In genomic region chr11:119490861-119491689, GRCm38 (mm10) we compare ENCODE assay signal across 8 mouse cellular contexts. TPM values are rescaled to one million over a fixed set of nuclear protein-coding genes. Genes with fewer than 3 reads are reported as not detected.
DNase-seq lines count a peak whose midpoint lies in the region; ATAC-seq lines count a peak whose summit lies in the region.

TSS of gene Endov (plus strand) at chr11:119491347.

- peak within 1 kb of the TSS; percentile 81 for H3K4me3 ChIP-seq in hindbrain, embryonic 11.5 days (ENCODE audit: low read depth, low read length)

- H3K27me3 ChIP-seq in hindbrain, embryonic 11.5 days (ENCODE audit: control insufficient read depth, insufficient read depth, low read length) = no peaks in the 10 kb centered on the region

- 1% methylated on average over 66 of the region's 66 CpGs for WGBS in hindbrain, embryonic 11.5 days

- peak within 1 kb of the TSS; percentile 93 for H3K4me2 ChIP-seq in hindbrain, embryonic 11.5 days (replicated peaks; ENCODE audit: low read depth, low read length)

- H3K4me1 ChIP-seq in hindbrain, embryonic 11.5 days (replicated peaks; ENCODE audit: control insufficient read depth, insufficient read depth, low read length) = peaks cover 5% of the 10 kb centered on the region; the same call in 1 of the 2 replicates

- peak within 1 kb of the TSS; percentile 94 for H3K9ac ChIP-seq in hindbrain, embryonic 11.5 days (ENCODE audit: low read depth, low read length)

- H3K9me3 ChIP-seq in hindbrain, embryonic 11.5 days (ENCODE audit: control insufficient read depth, low read length) = no peaks in the 10 kb centered on the region

- H3K27ac ChIP-seq in hindbrain, embryonic 11.5 days (ENCODE audit: low read depth, low read length) = peak within 1 kb of the TSS; percentile 91

- H3K36me3 ChIP-seq in hindbrain, embryonic 11.5 days (ENCODE audit: control insufficient read depth, insufficient read depth, low read length) = no peaks in the 10 kb centered on the region

- peak; percentile 97 for ATAC-seq in hindbrain, embryonic 11.5 days (ENCODE audit: low FRiP score)

- peak; percentile 97 for DNase-seq in Muller cell, postnatal 12 days (ENCODE audit: inconsistent ontology term)
- DNase-seq in cerebellum, adult 9-11 months = peak; percentile 97
- peak; percentile 94 to 99 for DNase-seq in frontal cortex, adult 2 months (ENCODE audit: extremely low spot score in 1 of 2, low spot score in 1 of 2)
- peak; percentile 100 for DNase-seq in hindbrain, embryonic 11.5 days (ENCODE audit: low spot score)
- DNase-seq in layer of hippocampus, postnatal 10 days (ENCODE audit: low spot score in 2 of 2) = peak; percentile 99
- DNase-seq in lung, postnatal 10 days = peak; percentile 99
- peak; percentile 98 for DNase-seq in ovary, postnatal 36 days (ENCODE audit: low spot score)
- DNase-seq in thymus, postnatal 25 days = peak; percentile 99

RNA-seq across cellular contexts. Expression of gene Endov, which starts in this region (rescaled TPM):
- polyA plus RNA-seq in frontal cortex, adult 2 months (2012; rRNA removed) = 21.3 and 21.9 TPM in 2 replicates
- polyA plus RNA-seq in hindbrain, embryonic 11.5 days (2014; fragmentation: Nextera tagmentation; extraction: Ambion mirVana) = 13.6 and 14.8 TPM in 2 replicates
- 10 to 100 TPM; 24.8 to 29.6 TPM for total RNA-seq in layer of hippocampus, postnatal 10 days (2021)

Comparison
In these comparisons a context has a peak if more than half of its experiments do, and no peak if none do; other contexts are left out.
1. Peak in every context shown above with its lines: DNase-seq, ATAC-seq, H3K4me3 ChIP-seq and H3K27ac ChIP-seq.